Mouse (Mus musculus): ENCODE data around the gene Mc1r. TPM values are rescaled to one million over a fixed set of nuclear protein-coding genes. Genes with fewer than 3 reads are reported as not detected.
"Not testable (repeated sequence)": the region's sequence is repeated elsewhere in the genome, so short reads cannot be mapped to it uniquely, and the experiment has no call there.

Mc1r gene
- polyA plus RNA-seq, 1 experiment from 2014 or later, result 0.08 TPM

GRCm38 (mm10) chr8:123426511-123427509, 19.9 kb downstream of the Mc1r start:
- ATAC-seq (ENCODE audit: insufficient number of reproducible peaks, low FRiP score, low TSS enrichment, low read depth), result no peak
- WGBS, result 96% methylated on average over 27 of the region's 27 CpGs
- Histone ChIP-seq H3K9me3 (peaks cover 32% of the 10 kb centered on the region), H3K36me3 (no peaks in the 10 kb centered on the region), H3K27ac (no peak overlapping the region), H3K9ac (no peak overlapping the region), H3K27me3 (no peaks in the 10 kb centered on the region), H3K4me1 (no peaks in the 10 kb centered on the region), H3K4me2 (no peak overlapping the region), H3K4me3 (no peak overlapping the region)

GRCm38 (mm10) chr8:123427639-123428275, 20.9 kb downstream of the Mc1r start:
- Histone ChIP-seq H3K4me2 (no peak overlapping the region), H3K36me3 (no peaks in the 10 kb centered on the region), H3K4me1 (no peaks in the 10 kb centered on the region), H3K27me3 (no peaks in the 10 kb centered on the region), H3K9ac (no peak overlapping the region), H3K4me3 (no peak overlapping the region), H3K27ac (no peak overlapping the region), H3K9me3 (peaks cover 32% of the 10 kb centered on the region)
- WGBS, result 97% methylated on average over 24 of the region's 24 CpGs
- no peak for ATAC-seq (ENCODE audit: insufficient number of reproducible peaks, low FRiP score, low TSS enrichment, low read depth)

GRCm38 (mm10) chr8:123428343-123428893, 21.5 kb downstream of the Mc1r start:
- Histone ChIP-seq H3K9ac (no peak overlapping the region), H3K36me3 (no peaks in the 10 kb centered on the region), H3K27me3 (no peaks in the 10 kb centered on the region), H3K27ac (no peak overlapping the region), H3K9me3 (peaks cover 32% of the 10 kb centered on the region), H3K4me1 (no peaks in the 10 kb centered on the region), H3K4me3 (no peak overlapping the region), H3K4me2 (no peak overlapping the region)
- ATAC-seq (ENCODE audit: insufficient number of reproducible peaks, low FRiP score, low TSS enrichment, low read depth), result no peak
- 97% methylated on average over 29 of the region's 29 CpGs for WGBS

- Histone ChIP-seq H3K4me3 (no peak overlapping the region), H3K4me2 (no peak overlapping the region), H3K4me1 (no peaks in the 10 kb centered on the region), H3K27me3 (no peaks in the 10 kb centered on the region), H3K27ac (no peak overlapping the region), H3K9ac (no peak overlapping the region), H3K9me3 (peaks cover 32% of the 10 kb centered on the region), H3K36me3 (no peaks in the 10 kb centered on the region)
- WGBS, result 94% methylated on average over 23 of the region's 23 CpGs
- ATAC-seq (ENCODE audit: insufficient number of reproducible peaks, low FRiP score, low TSS enrichment, low read depth), result no peak
Observed at GRCm38 (mm10) chr8:123428939-123429721, 22.2 kb downstream of the Mc1r start.

GRCm38 (mm10) chr8:123429722-123430013, 22.8 kb downstream of the Mc1r start:
- H3K4me3 ChIP-seq; ATAC-seq (ENCODE audit: insufficient number of reproducible peaks, low FRiP score, low TSS enrichment, low read depth); H3K27ac ChIP-seq; H3K36me3 ChIP-seq; H3K4me2 ChIP-seq; H3K4me1 ChIP-seq; H3K9ac ChIP-seq; H3K27me3 ChIP-seq: not testable (repeated sequence)
- WGBS, result 97% methylated on average over 15 of the region's 15 CpGs
- peaks cover 32% of the 10 kb centered on the region for H3K9me3 ChIP-seq

- H3K9ac ChIP-seq; H3K4me1 ChIP-seq; ATAC-seq (ENCODE audit: insufficient number of reproducible peaks, low FRiP score, low TSS enrichment, low read depth); H3K27ac ChIP-seq; H3K27me3 ChIP-seq; H3K4me2 ChIP-seq; H3K4me3 ChIP-seq; H3K36me3 ChIP-seq: not testable (repeated sequence)
- 86% methylated on average over 8 of the region's 8 CpGs for WGBS
- H3K9me3 ChIP-seq, result peaks cover 32% of the 10 kb centered on the region
Observed at GRCm38 (mm10) chr8:123430936-123431335, 24.0 kb downstream of the Mc1r start.

GRCm38 (mm10) chr8:123431616-123432365, 24.9 kb downstream of the Mc1r start:
- ATAC-seq (ENCODE audit: insufficient number of reproducible peaks, low FRiP score, low TSS enrichment, low read depth), result no peak
- Histone ChIP-seq H3K27ac (no peak overlapping the region), H3K4me3 (no peak overlapping the region), H3K4me1 (no peaks in the 10 kb centered on the region), H3K4me2 (no peak overlapping the region), H3K9ac (no peak overlapping the region), H3K9me3 (peaks cover 32% of the 10 kb centered on the region), H3K27me3 (no peaks in the 10 kb centered on the region), H3K36me3 (no peaks in the 10 kb centered on the region)
- WGBS, result 94% methylated on average over 25 of the region's 25 CpGs

- Histone ChIP-seq H3K9me3 (peaks cover 27% of the 10 kb centered on the region), H3K36me3 (no peaks in the 10 kb centered on the region), H3K27ac (no peak overlapping the region), H3K4me1 (no peaks in the 10 kb centered on the region), H3K4me3 (no peak overlapping the region), H3K9ac (no peak overlapping the region), H3K27me3 (no peaks in the 10 kb centered on the region), H3K4me2 (no peak overlapping the region)
- no peak for ATAC-seq (ENCODE audit: insufficient number of reproducible peaks, low FRiP score, low TSS enrichment, low read depth)
- 96% methylated on average over 16 of the region's 16 CpGs for WGBS
Observed at GRCm38 (mm10) chr8:123432381-123432780, 25.5 kb downstream of the Mc1r start.

GRCm38 (mm10) chr8:123433241-123433974, 26.5 kb downstream of the Mc1r start:
- peaks cover 16% of the 10 kb centered on the region for H3K9me3 ChIP-seq
- WGBS, result 97% methylated on average over 47 of the region's 47 CpGs
- not testable (repeated sequence) for H3K4me2 ChIP-seq; H3K4me3 ChIP-seq; H3K9ac ChIP-seq; H3K27ac ChIP-seq; H3K27me3 ChIP-seq; H3K36me3 ChIP-seq; H3K4me1 ChIP-seq; ATAC-seq (ENCODE audit: insufficient number of reproducible peaks, low FRiP score, low TSS enrichment, low read depth)

- no peak for ATAC-seq (ENCODE audit: insufficient number of reproducible peaks, low FRiP score, low TSS enrichment, low read depth)
- H3K36me3 ChIP-seq, result no peaks in the 10 kb centered on the region
- peaks cover 12% of the 10 kb centered on the region for H3K4me1 ChIP-seq
- H3K4me2 ChIP-seq, result no peak overlapping the region
- H3K27me3 ChIP-seq, result no peaks in the 10 kb centered on the region
- H3K9me3 ChIP-seq, result no peaks in the 10 kb centered on the region
- no peak overlapping the region for H3K9ac ChIP-seq
- WGBS, result 90% methylated on average over 2 of the region's 2 CpGs
- no peak overlapping the region for H3K4me3 ChIP-seq
- H3K27ac ChIP-seq, result no peak overlapping the region
Observed at GRCm38 (mm10) chr8:123441788-123442187, 34.9 kb downstream of the Mc1r start.

- no peaks in the 10 kb centered on the region for H3K9me3 ChIP-seq
- no peak overlapping the region for H3K9ac ChIP-seq
- peak overlapping the region; percentile 31; the same call in 1 of the 2 replicates for H3K4me2 ChIP-seq
- peak overlapping the region; percentile 69 for H3K4me3 ChIP-seq
- no peak overlapping the region for H3K27ac ChIP-seq
- no peaks in the 10 kb centered on the region for H3K36me3 ChIP-seq
- no peak for ATAC-seq (ENCODE audit: insufficient number of reproducible peaks, low FRiP score, low TSS enrichment, low read depth)
- H3K27me3 ChIP-seq, result no peaks in the 10 kb centered on the region
- 86% methylated on average over 5 of the region's 5 CpGs for WGBS
- H3K4me1 ChIP-seq, result peaks cover 12% of the 10 kb centered on the region
Observed at GRCm38 (mm10) chr8:123442351-123442750, 35.4 kb downstream of the Mc1r start.

Measured in limb, embryonic 15.5 days (tissue).